Mouse (Mus musculus): Measurements from ENCODE around the gene Mif.

DNA sequence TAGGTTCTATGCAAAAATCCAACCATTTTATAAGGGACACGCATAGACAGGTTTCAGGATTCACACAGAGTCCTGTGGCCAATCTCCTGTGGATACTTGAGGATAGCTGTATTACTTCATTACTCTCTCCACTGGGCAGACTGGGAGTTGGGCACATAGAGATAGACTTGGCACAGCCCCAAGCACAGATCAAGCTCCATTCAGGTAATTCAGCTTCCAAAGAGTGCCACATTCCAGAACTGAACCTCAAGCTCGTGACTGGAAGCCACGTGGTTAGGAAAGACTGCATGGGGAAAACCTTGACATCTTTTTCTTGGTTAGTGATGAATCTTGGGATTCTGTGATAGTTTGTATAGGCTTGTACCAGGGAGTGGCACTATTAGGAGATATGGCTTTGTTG, 18.8 kb upstream of the Mif start:
- TF ChIP-seq CTCF (IDR thresholded peaks at IDR 0.05; ENCODE audit: low read depth, low read length) (no peak), GATA1 (IDR thresholded peaks at IDR 0.05; ENCODE audit: borderline replicate concordance, low read length) (no peak), GATA2 (IDR thresholded peaks at IDR 0.05; ENCODE audit: borderline replicate concordance, low read depth, low read length) (no peak), POLR2AphosphoS5 (IDR thresholded peaks at IDR 0.05; ENCODE audit: insufficient replicate concordance, low read depth, low read length) (no peak)
